Comparison of ENCODE assay signal across 22 mouse cellular contexts in genomic region chr9:87377921-87378320, GRCm38 (mm10).
A peak's percentile ranks its signal among the peaks of the same experiment; 100 is the strongest.
DNase-seq lines count a peak whose midpoint lies in the region; ATAC-seq and TF ChIP-seq lines count a peak whose summit lies in the region.
"Had no signal": no experiment of that assay in that cellular context is flagged by ENCODE, and none has a peak within 500 bp of the region (broad histone marks: within the 10 kb centered on the region; RNA-seq: fewer than 3 reads in every experiment).

No protein-coding gene starts in this region.

- no peaks in the 10 kb centered on the region for H3K36me3 ChIP-seq in limb, embryonic 13.5 days
- H3K36me3 ChIP-seq in limb, embryonic 10.5 days = no peaks in the 10 kb centered on the region
- H3K36me3 ChIP-seq in neural tube, embryonic 11.5 days (ENCODE audit: control insufficient read depth, insufficient read depth, low read length) = no peaks in the 10 kb centered on the region
- H3K36me3 ChIP-seq in myocyte (ENCODE audit: control insufficient read depth, insufficient read depth) = no peaks in the 10 kb centered on the region
- H3K36me3 ChIP-seq in liver, embryonic 12.5 days = no peaks in the 10 kb centered on the region
- H3K36me3 ChIP-seq: embryonic facial prominence, embryonic 13.5 days; embryonic facial prominence, embryonic 15.5 days; forebrain, embryonic 10.5 days; forebrain, embryonic 12.5 days had no signal

- peaks cover 40% of the 10 kb centered on the region for H3K27me3 ChIP-seq in limb, embryonic 13.5 days
- peaks cover 36% of the 10 kb centered on the region for H3K27me3 ChIP-seq in limb, embryonic 10.5 days (ENCODE audit: low read depth, poor library complexity, severe bottlenecking)
- H3K27me3 ChIP-seq in neural tube, embryonic 11.5 days (ENCODE audit: control insufficient read depth, insufficient read depth, low read length) = no peaks in the 10 kb centered on the region
- no peaks in the 10 kb centered on the region for H3K27me3 ChIP-seq in myocyte (ENCODE audit: control insufficient read depth, insufficient read depth, insufficient read length)
- H3K27me3 ChIP-seq in liver, embryonic 12.5 days (replicated peaks) = no peaks in the 10 kb centered on the region
- H3K27me3 ChIP-seq: embryonic facial prominence, embryonic 15.5 days; forebrain, embryonic 12.5 days had no signal

- H3K9me3 ChIP-seq in limb, embryonic 13.5 days = no peaks in the 10 kb centered on the region
- no peaks in the 10 kb centered on the region for H3K9me3 ChIP-seq in limb, embryonic 10.5 days (replicated peaks)
- H3K9me3 ChIP-seq in neural tube, embryonic 11.5 days (ENCODE audit: control insufficient read depth, low read length) = no peaks in the 10 kb centered on the region
- H3K9me3 ChIP-seq in liver, embryonic 12.5 days (replicated peaks) = no peaks in the 10 kb centered on the region
- H3K9me3 ChIP-seq: embryonic facial prominence, embryonic 13.5 days; embryonic facial prominence, embryonic 15.5 days; forebrain, embryonic 10.5 days; forebrain, embryonic 12.5 days had no signal

- H3K4me1 ChIP-seq in limb, embryonic 13.5 days = peaks cover 22% of the 10 kb centered on the region
- peaks cover 53% of the 10 kb centered on the region for H3K4me1 ChIP-seq in limb, embryonic 10.5 days
- H3K4me1 ChIP-seq in neural tube, embryonic 11.5 days (ENCODE audit: control insufficient read depth, insufficient read depth, low read length) = no peaks in the 10 kb centered on the region
- H3K4me1 ChIP-seq in liver, embryonic 12.5 days = no peaks in the 10 kb centered on the region
- H3K4me1 ChIP-seq: forebrain, embryonic 12.5 days had no signal

- 30% methylated on average over 7 of the region's 7 CpGs for WGBS in limb, embryonic 13.5 days
- 56% methylated on average over 7 of the region's 7 CpGs for WGBS in limb, embryonic 10.5 days
- 84% methylated on average over 7 of the region's 7 CpGs for WGBS in neural tube, embryonic 11.5 days
- WGBS in liver, embryonic 12.5 days (ENCODE audit: insufficient replicate concordance) = 52% methylated on average over 7 of the region's 7 CpGs

- no peak overlapping the region for H3ac ChIP-seq in myocyte (ENCODE audit: control insufficient read depth, insufficient read length)

- H3K9ac ChIP-seq in limb, embryonic 13.5 days = no peak overlapping the region
- no peak overlapping the region for H3K9ac ChIP-seq in neural tube, embryonic 11.5 days (ENCODE audit: low read length)
- H3K9ac ChIP-seq in liver, embryonic 12.5 days = no peak overlapping the region
- H3K9ac ChIP-seq: embryonic facial prominence, embryonic 13.5 days; embryonic facial prominence, embryonic 15.5 days; forebrain, embryonic 12.5 days had no signal

- no peaks in the 10 kb centered on the region for H3K79me2 ChIP-seq in myocyte (ENCODE audit: control insufficient read depth, insufficient read depth)

- no peak for TF ChIP-seq POLR2A in myocyte (IDR thresholded peaks at IDR 0.05; ENCODE audit: insufficient read length, low read depth)

- no peak for DNase-seq in limb, embryonic 10.5 days (ENCODE audit: low spot score)
- DNase-seq in neural tube, embryonic 11.5 days (ENCODE audit: low spot score) = no peak
- DNase-seq in neural tube, embryonic 10.5 days (ENCODE audit: extremely low spot score, low spot score) = no peak
- DNase-seq: adrenal gland, adult 2 months; adrenal gland, postnatal 10 days; adrenal gland, postnatal 25 days; cerebellum, adult 11 months; cerebellum, adult 18-20 months; cerebellum, adult 8-10 months; cerebellum, adult 9-11 months; cerebellum, postnatal 14 days; cerebellum, postnatal 36 days; embryo, embryonic 11 days had no signal

- ATAC-seq in limb, embryonic 13.5 days (ENCODE audit: low FRiP score, low read depth) = peak; percentile 21; the same call in 1 of the 2 replicates
- ATAC-seq in neural tube, embryonic 11.5 days (ENCODE audit: insufficient read depth, low FRiP score, low TSS enrichment) = peak; percentile 13; the same call in 1 of the 2 replicates
- ATAC-seq in liver, embryonic 12.5 days = no peak
- ATAC-seq: forebrain, embryonic 14.5 days had no signal

- H3K4me3 ChIP-seq in limb, embryonic 13.5 days = no peak overlapping the region
- no peak overlapping the region for H3K4me3 ChIP-seq in limb, embryonic 10.5 days
- H3K4me3 ChIP-seq in neural tube, embryonic 11.5 days (ENCODE audit: low read depth, low read length) = no peak overlapping the region
- H3K4me3 ChIP-seq in myocyte = no peak overlapping the region
- H3K4me3 ChIP-seq in liver, embryonic 12.5 days = no peak overlapping the region
- H3K4me3 ChIP-seq: embryonic facial prominence, embryonic 13.5 days; embryonic facial prominence, embryonic 15.5 days; erythroblast, embryonic 14.5 days; forebrain, embryonic 10.5 days; forebrain, embryonic 12.5 days had no signal

- 0 out of 2 replicates have a peak overlapping the region, but pooled peaks have one; percentile 14 for H3K4me2 ChIP-seq in limb, embryonic 13.5 days (replicated peaks)
- no peak overlapping the region for H3K4me2 ChIP-seq in neural tube, embryonic 11.5 days (ENCODE audit: low read depth)
- peak overlapping the region; percentile 20 for H3K4me2 ChIP-seq in myocyte (ENCODE audit: low read depth)
- H3K4me2 ChIP-seq in liver, embryonic 12.5 days = no peak overlapping the region
- H3K4me2 ChIP-seq: embryonic facial prominence, embryonic 13.5 days; embryonic facial prominence, embryonic 15.5 days; forebrain, embryonic 12.5 days had no signal

- no peak overlapping the region for H3K27ac ChIP-seq in limb, embryonic 13.5 days
- no peak overlapping the region; the same call in 1 of the 2 replicates for H3K27ac ChIP-seq in limb, embryonic 10.5 days
- no peak overlapping the region for H3K27ac ChIP-seq in neural tube, embryonic 11.5 days (ENCODE audit: low read depth, low read length)
- H3K27ac ChIP-seq in liver, embryonic 12.5 days = no peak overlapping the region
- H3K27ac ChIP-seq: embryonic facial prominence, embryonic 13.5 days; embryonic facial prominence, embryonic 15.5 days; forebrain, embryonic 10.5 days; forebrain, embryonic 12.5 days had no signal

TF ChIP-seq in myocyte, 11 proteins besides CTCF, POLR2A, EP300 and RAD21:
- TF ChIP-seq CEBPB (IDR thresholded peaks at IDR 0.05; ENCODE audit: insufficient read depth, poor library complexity, severe bottlenecking) (no peak), MAX (IDR thresholded peaks at IDR 0.05; ENCODE audit: low read depth) (no peak), TCF12 (IDR thresholded peaks at IDR 0.05; ENCODE audit: insufficient read depth, poor library complexity, severe bottlenecking) (no peak), USF1 (IDR thresholded peaks at IDR 0.05; ENCODE audit: low read depth) (no peak), MYOD1 (IDR thresholded peaks at IDR 0.05; ENCODE audit: control insufficient read depth in 1 of 3, insufficient read length in 2 of 3, low read depth in 2 of 3) (no peak), MYOG (IDR thresholded peaks at IDR 0.05; ENCODE audit: control insufficient read depth in 1 of 3, insufficient read depth in 1 of 3, insufficient read length in 2 of 3, low read depth in 2 of 3) (no peak), TCF3 (IDR thresholded peaks at IDR 0.05; ENCODE audit: insufficient read length, low read depth) (no peak), REST (IDR thresholded peaks at IDR 0.05; ENCODE audit: insufficient read depth, insufficient read length) (no peak), SRF (IDR thresholded peaks at IDR 0.05; ENCODE audit: control insufficient read depth, insufficient read length, low read depth) (no peak), E2F4 (IDR thresholded peaks at IDR 0.05; ENCODE audit: insufficient read depth) (no peak), POLR2AphosphoS2 (IDR thresholded peaks at IDR 0.05; ENCODE audit: insufficient read length, low read depth) (no peak)
TF ChIP-seq in myocyte: peak in this region for 0.

Comparison
In these comparisons a context has a peak if more than half of its experiments do, and no peak if none do; other contexts are left out.
1. H3K4me2 ChIP-seq: peak in limb, embryonic 13.5 days (single experiment) and myocyte (single experiment); none in neural tube, embryonic 11.5 days (single experiment) and liver, embryonic 12.5 days (single experiment).